Mouse (Mus musculus) midbrain, embryonic 14.5 days (tissue): Measurements from ENCODE around the gene Uba7. TPM values are rescaled to one million over a fixed set of nuclear protein-coding genes. Genes with fewer than 3 reads are reported as not detected.

Experiments used
- ATAC-seq: fragments of 200-750 bp; cut with Nextera tagmentation; 2 replicates; pipeline ENCODE4 v1.8.0; 2017; ENCODE audit warnings: moderate number of reproducible peaks, moderate library complexity; ENCODE audit not compliant: low FRiP score, low TSS enrichment
- DNase-seq: peaks from one replicate; pipeline ENCODE4 v3.0.0-alpha.2; 2015
- H3K27ac ChIP-seq: fragments of 300-500 bp; sonication (generic); replicated peaks from 2 replicates; pipeline ENCODE4 v1.5.1; 2014; ENCODE audit warnings: mild to moderate bottlenecking, low read depth, low read length, moderate library complexity
- H3K27me3 ChIP-seq: fragments of 300-500 bp; sonication (generic); 2 replicates; pipeline ENCODE4 v1.6.1; 2014; ENCODE audit warnings: low read length, control low read depth, mixed read lengths; ENCODE audit not compliant: control insufficient read depth, insufficient read depth
- H3K36me3 ChIP-seq: fragments of 300-500 bp; sonication (generic); 2 replicates; pipeline ENCODE4 v1.6.1; 2014; ENCODE audit warnings: low read length, control low read depth; ENCODE audit not compliant: control insufficient read depth, insufficient read depth
- H3K4me1 ChIP-seq: fragments of 300-500 bp; sonication (generic); 2 replicates; pipeline ENCODE4 v1.6.1; 2014; ENCODE audit warnings: mild to moderate bottlenecking, antibody characterized with exemption, low read length, control low read depth; ENCODE audit not compliant: control insufficient read depth, insufficient read depth
- H3K4me2 ChIP-seq: fragments of 300-500 bp; sonication (generic); 2 replicates; pipeline ENCODE4 v1.6.1; 2014; ENCODE audit warnings: mild to moderate bottlenecking, low read length, moderate library complexity
- H3K4me3 ChIP-seq: fragments of 300-500 bp; sonication (generic); replicated peaks from 2 replicates; pipeline ENCODE4 v1.5.1; 2014; ENCODE audit warnings: low read depth, low read length
- H3K9ac ChIP-seq: fragments of 300-500 bp; sonication (generic); replicated peaks from 2 replicates; pipeline ENCODE4 v1.6.1; 2014; ENCODE audit warnings: mild to moderate bottlenecking, low read length, moderate library complexity
- H3K9me3 ChIP-seq: fragments of 300-500 bp; sonication (generic); 2 replicates; pipeline ENCODE4 v1.6.1; 2016; ENCODE audit warnings: low read length, control low read depth, mixed read lengths; ENCODE audit not compliant: control insufficient read depth
- WGBS: fragments of 180-500 bp; shearing (Covaris S2); extraction: QIAGEN DNeasy Blood & Tissue Kit; methylation state at CpG from one replicate; pipeline ENCODE4 v1.1.7; 2014; 5-methylcytosine and 5-hydroxymethylcytosine counted together
- polyA plus RNA-seq: library from polyadenylated mRNA; unstranded; fragments of >200 nt; fragmentation: Nextera tagmentation; extraction: Ambion mirVana; gene quantifications from 2 replicates; pipeline ENCODE4 v1.2.1, GENCODE M21; 2014

Gene Uba7
- polyA plus RNA-seq, 1 experiment from 2014 or later: 5.0 TPM

DNA sequence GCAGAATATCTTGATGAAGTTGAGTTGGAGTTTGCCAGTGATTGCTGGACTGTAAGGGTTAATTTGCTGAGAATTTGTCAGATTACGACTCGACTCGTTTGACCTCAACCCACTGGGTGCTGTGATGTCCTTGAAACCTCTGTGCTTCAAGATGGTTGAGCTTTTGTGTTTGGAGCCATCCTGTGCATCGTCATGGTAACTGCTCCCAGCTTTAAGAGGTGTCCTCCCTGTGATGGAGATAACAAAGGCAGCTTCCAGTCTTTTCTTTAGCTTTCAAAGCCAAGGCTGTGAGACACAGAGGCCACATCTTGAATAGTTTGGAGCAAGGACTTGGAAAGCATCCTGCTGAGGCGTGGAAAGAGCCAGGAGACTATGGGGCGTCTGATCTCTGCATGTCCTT, 18.2 kb upstream of the Uba7 start:
- ATAC-seq (no peak), DNase-seq (no peak)
- H3K9me3 ChIP-seq: no peaks in the 10 kb centered on the region
- no peaks in the 10 kb centered on the region for H3K27me3 ChIP-seq
- no peak overlapping the region for H3K4me3 ChIP-seq
- WGBS: 16% methylated on average over 6 of the region's 6 CpGs
- H3K27ac ChIP-seq: no peak overlapping the region
- H3K4me2 ChIP-seq: no peak overlapping the region
- H3K36me3 ChIP-seq: peaks cover 7% of the 10 kb centered on the region; the same call in 1 of the 2 replicates
- peaks cover 10% of the 10 kb centered on the region for H3K4me1 ChIP-seq
- H3K9ac ChIP-seq: no peak overlapping the region

DNA sequence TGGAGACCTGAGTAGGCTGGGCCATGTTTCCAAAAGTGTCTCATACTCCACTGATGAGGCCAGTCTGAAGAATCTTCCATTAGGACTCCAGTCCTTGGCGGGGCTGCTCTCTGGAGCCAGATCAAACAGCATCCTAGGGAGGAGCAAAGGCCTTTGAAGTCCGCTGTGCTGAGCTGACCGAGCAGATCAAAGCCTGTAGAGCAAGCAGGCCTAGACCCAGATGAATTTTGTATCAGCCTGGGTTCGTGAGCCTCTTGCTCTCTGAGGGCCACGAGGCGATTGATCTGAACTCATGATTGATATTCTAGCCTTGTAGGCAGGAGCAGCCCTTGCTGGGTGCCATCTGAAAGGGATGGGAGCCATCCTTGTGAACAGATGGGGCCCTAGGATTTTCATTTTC, 15.4 kb upstream of the Uba7 start:
- Histone ChIP-seq H3K4me3 (no peak overlapping the region), H3K9ac (no peak overlapping the region), H3K27ac (peak overlapping the region; percentile 85), H3K36me3 (peaks cover 7% of the 10 kb centered on the region; the same call in 1 of the 2 replicates), H3K9me3 (no peaks in the 10 kb centered on the region), H3K4me2 (no peak overlapping the region), H3K27me3 (no peaks in the 10 kb centered on the region), H3K4me1 (peaks cover 10% of the 10 kb centered on the region)
- DNase-seq (peak; percentile 31), ATAC-seq (no peak)
- 57% methylated on average over 6 of the region's 6 CpGs for WGBS

DNA sequence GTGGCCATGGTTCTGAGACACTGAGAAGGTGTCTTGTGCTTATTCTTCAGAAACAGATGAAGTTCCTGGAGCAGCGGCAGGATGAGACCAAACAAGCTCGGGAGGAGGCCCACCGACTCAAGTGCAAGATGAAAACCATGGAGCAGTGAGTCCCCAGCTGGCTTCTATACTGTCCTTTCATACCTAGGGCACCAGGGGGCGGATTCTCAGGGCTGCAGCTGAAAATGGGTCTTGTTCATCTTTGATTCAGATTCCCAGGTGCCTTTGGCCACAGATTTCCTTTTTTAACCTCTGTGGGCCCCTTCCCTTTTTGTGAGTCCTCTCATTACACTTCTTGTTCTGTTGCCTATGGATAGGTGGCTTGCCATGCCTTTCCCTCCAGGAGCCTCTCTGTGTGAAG, 14.4 kb upstream of the Uba7 start:
- Histone ChIP-seq H3K4me3 (no peak overlapping the region), H3K4me2 (peak overlapping the region; percentile 39), H3K4me1 (peaks cover 10% of the 10 kb centered on the region), H3K9ac (peak overlapping the region; percentile 35; the same call in 1 of the 2 replicates), H3K36me3 (peaks cover 7% of the 10 kb centered on the region; the same call in 1 of the 2 replicates), H3K9me3 (no peaks in the 10 kb centered on the region), H3K27me3 (no peaks in the 10 kb centered on the region), H3K27ac (peak overlapping the region; percentile 85)
- WGBS: 79% methylated on average over 4 of the region's 4 CpGs
- DNase-seq: no peak
- no peak for ATAC-seq

DNA sequence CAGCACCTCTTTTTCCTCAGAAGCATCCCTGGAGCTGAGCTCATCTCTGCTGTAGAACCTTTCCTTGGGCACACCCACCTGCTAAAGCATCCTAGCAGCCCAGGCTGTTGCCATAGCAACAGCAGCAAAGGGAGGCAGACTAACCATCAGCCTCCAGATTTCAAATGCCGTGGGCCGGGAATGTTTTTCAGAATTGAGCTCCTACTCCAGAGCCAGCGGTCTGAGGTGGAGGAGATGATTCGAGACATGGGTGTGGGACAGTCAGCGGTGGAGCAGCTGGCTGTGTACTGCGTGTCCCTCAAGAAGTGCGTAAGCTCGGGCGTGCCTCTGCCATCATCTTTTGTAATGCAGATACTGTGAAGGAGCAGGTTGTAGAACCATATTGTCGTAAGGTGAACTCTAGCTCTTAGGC, 13.9 kb upstream of the Uba7 start:
- Histone ChIP-seq H3K4me1 (peaks cover 10% of the 10 kb centered on the region), H3K27ac (peak overlapping the region; percentile 85), H3K4me3 (no peak overlapping the region), H3K9ac (peak overlapping the region; percentile 35; the same call in 1 of the 2 replicates), H3K4me2 (peak overlapping the region; percentile 39), H3K9me3 (no peaks in the 10 kb centered on the region), H3K36me3 (peaks cover 7% of the 10 kb centered on the region; the same call in 1 of the 2 replicates), H3K27me3 (no peaks in the 10 kb centered on the region)
- no peak; the same call in 1 of the 2 replicates for ATAC-seq
- WGBS: 59% methylated on average over 10 of the region's 10 CpGs
- peak; percentile 86 for DNase-seq

DNA sequence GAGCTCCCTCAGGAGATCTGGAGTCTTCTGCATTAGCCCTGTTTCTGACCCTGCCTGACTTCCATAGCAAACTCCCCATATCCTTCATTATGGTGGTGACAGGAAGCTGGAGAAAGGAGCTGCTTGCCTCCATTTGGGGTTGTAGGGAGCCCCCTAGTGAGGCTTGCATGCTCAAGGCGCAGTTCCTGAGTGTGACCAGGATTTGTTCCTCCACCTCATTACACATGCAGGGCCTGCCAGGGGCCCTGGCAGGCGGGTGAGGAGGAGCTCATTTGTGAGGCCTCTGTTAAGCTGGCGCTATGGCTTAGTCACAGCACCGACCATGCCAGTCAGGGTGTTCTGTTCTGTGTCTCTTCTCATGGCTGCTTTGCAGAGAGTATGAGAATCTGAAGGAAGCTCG, 13.4 kb upstream of the Uba7 start:
- no peak overlapping the region for H3K4me3 ChIP-seq
- peak overlapping the region; percentile 39 for H3K4me2 ChIP-seq
- WGBS: 43% methylated on average over 5 of the region's 5 CpGs
- DNase-seq: peak; percentile 72
- H3K9ac ChIP-seq: peak overlapping the region; percentile 35; the same call in 1 of the 2 replicates
- H3K27ac ChIP-seq: peak overlapping the region; percentile 85
- H3K9me3 ChIP-seq: no peaks in the 10 kb centered on the region
- ATAC-seq: no peak
- peaks cover 10% of the 10 kb centered on the region for H3K4me1 ChIP-seq
- peaks cover 7% of the 10 kb centered on the region; the same call in 1 of the 2 replicates for H3K36me3 ChIP-seq
- H3K27me3 ChIP-seq: no peaks in the 10 kb centered on the region

DNA sequence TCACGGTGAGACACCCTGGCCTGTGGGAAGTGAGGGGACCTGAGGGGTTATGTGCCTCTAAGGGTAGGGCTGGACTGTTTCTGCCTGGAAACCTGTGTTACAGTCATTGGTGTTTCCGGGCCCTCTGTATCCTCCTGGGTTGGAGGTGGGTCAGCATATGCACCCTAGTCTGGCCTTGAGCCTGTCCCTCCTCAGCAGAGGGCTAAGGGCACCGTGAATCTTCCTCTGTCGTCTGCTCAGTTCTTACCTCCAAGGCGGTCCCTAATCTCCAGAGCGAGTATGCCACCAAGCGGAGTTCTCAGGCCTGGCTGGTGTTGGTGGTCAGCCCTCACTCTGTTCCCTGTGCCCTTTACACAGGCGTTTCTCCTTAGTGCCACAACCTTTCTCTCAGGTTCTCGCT, 12.4 kb upstream of the Uba7 start:
- H3K36me3 ChIP-seq: peaks cover 7% of the 10 kb centered on the region; the same call in 1 of the 2 replicates
- no peak overlapping the region for H3K9ac ChIP-seq
- ATAC-seq (no peak), DNase-seq (no peak)
- H3K4me3 ChIP-seq: no peak overlapping the region
- no peak overlapping the region for H3K4me2 ChIP-seq
- H3K27ac ChIP-seq: no peak overlapping the region
- H3K9me3 ChIP-seq: no peaks in the 10 kb centered on the region
- WGBS: 92% methylated on average over 9 of the region's 9 CpGs
- H3K4me1 ChIP-seq: peaks cover 10% of the 10 kb centered on the region
- H3K27me3 ChIP-seq: no peaks in the 10 kb centered on the region

DNA sequence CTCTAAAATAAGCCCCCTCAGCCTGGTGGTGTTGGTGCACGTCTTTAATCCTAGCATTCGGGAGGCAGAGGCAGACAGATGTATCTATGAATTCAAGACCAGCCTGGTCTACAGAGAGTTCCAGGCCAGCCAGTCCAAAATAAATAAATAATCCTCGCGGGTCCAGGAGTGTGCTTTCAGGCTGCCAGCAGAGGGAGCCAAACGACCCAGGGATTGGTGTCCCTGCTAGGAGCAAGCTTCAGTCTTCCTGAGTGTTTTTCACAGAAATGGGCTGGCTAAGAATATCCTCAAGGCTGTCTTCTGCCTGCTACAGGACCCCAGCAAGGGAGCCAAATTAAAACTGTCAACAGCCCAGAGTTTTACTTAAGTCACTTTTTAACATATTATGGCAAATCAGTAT, 11.6 kb upstream of the Uba7 start:
- H3K9me3 ChIP-seq: no peaks in the 10 kb centered on the region
- peaks cover 10% of the 10 kb centered on the region for H3K4me1 ChIP-seq
- DNase-seq (peak; percentile 91), ATAC-seq (no peak)
- no peak overlapping the region for H3K4me3 ChIP-seq
- H3K4me2 ChIP-seq: no peak overlapping the region
- H3K36me3 ChIP-seq: peaks cover 7% of the 10 kb centered on the region
- H3K27me3 ChIP-seq: no peaks in the 10 kb centered on the region
- WGBS: 25% methylated on average over 5 of the region's 5 CpGs
- H3K27ac ChIP-seq: no peak overlapping the region
- H3K9ac ChIP-seq: no peak overlapping the region

DNA sequence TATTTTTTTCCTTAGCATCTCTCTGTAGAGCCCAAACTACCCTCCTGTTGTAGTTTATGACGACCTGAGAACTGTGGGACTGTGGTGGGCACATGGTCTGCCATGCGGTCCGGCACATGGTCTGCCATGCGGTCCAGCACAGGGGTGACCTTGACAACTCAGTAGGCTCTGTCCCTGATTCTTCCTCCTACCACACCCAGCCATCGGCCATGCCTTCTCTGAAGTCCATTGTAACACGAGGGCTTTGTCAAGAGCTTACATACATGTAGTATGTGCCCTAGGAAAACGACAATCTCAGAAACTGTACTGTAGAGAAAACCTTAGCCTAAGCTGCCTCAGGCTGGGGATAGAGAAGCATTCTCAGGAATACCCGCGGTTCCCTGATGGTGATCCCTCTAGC, 10.6 kb upstream of the Uba7 start:
- no peaks in the 10 kb centered on the region for H3K9me3 ChIP-seq
- peaks cover under 1% of the 10 kb centered on the region for H3K36me3 ChIP-seq
- H3K9ac ChIP-seq: no peak overlapping the region
- no peak for DNase-seq
- no peak for ATAC-seq
- 94% methylated on average over 9 of the region's 9 CpGs for WGBS
- no peak overlapping the region for H3K4me2 ChIP-seq
- H3K27ac ChIP-seq: no peak overlapping the region
- no peaks in the 10 kb centered on the region for H3K27me3 ChIP-seq
- no peak overlapping the region for H3K4me3 ChIP-seq
- H3K4me1 ChIP-seq: peaks cover 10% of the 10 kb centered on the region

DNA sequence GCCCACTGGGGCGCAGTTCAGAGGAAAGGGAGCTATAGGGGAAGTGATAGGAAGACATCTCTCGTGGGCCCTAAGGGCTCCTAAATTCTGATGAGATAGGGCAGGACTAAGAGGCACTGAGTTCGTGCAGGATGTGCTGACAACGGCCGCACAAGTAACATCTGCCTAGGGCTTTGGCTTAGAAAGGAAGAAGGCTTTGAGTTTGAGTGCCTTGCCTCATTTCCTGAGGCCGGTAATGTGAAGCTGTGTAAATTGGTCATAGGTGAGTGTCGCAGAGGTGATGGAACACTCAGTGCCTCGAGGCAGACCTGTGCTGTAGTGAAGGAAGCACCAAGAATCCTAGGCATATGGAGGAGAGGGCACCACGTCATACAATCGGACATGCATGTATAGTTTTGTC, 8.6 kb upstream of the Uba7 start:
- H3K4me1 ChIP-seq: peaks cover 1% of the 10 kb centered on the region
- H3K4me3 ChIP-seq: no peak overlapping the region
- H3K4me2 ChIP-seq: no peak overlapping the region
- no peaks in the 10 kb centered on the region for H3K27me3 ChIP-seq
- DNase-seq (no peak), ATAC-seq (no peak)
- H3K27ac ChIP-seq: no peak overlapping the region
- no peaks in the 10 kb centered on the region for H3K9me3 ChIP-seq
- peaks cover 3% of the 10 kb centered on the region; the same call in 1 of the 2 replicates for H3K36me3 ChIP-seq
- 93% methylated on average over 10 of the region's 10 CpGs for WGBS
- no peak overlapping the region for H3K9ac ChIP-seq
